Mouse (Mus musculus): ENCODE data around the gene D17Wsu92e. TPM values are rescaled to one million over a fixed set of nuclear protein-coding genes. Genes with fewer than 3 reads are reported as not detected.

Gene D17Wsu92e
- 18.3 and 20.2 TPM in 2 replicates for polyA plus RNA-seq (2015; fragmentation: Nextera tagmentation; extraction: Ambion mirVana)

DNA sequence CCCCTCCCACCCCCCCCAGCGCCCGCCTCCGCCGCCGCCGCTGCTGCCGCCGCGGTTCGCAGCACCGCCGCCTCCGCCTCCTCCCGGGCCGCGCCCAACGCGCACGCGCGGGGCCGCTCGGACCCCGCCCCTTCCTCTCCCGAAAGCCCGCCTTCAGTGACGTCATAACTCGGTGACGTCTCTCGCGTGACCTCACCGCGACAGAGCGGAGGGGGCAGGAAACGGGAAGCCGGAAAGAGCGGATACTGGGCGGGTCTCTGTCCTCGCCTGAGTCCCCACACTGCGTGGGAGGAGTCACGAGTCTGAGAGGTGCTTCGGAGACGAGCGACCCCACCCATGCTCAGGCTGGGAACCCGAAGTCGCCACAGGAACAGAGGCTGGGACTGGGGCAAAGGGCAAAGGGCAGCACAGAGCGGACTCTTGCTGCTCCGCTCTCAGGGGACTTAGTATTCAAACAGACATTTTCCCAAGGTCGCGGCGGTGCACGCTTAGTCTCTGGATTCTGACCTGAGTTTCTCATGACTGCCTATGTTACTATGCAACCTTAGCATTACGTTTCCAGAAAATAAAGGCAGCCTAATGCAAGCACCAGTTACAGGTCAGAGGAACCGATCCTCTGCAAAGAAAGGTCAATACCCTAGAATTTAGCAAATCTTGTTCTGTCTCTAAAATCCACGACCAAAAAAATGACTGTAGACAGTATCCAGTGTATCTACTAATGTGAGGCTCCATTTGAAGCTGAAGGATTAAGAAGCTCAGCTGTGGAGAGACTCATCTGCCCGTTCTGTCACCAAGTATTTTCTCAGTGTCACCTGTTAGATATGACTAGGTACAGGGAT, at the start of gene D17Wsu92e:
TSS of gene D17Wsu92e (minus strand) at position 81 of the 839 bp plus-strand sequence.
- Histone ChIP-seq H3K9ac (peak within 1 kb of the TSS; percentile 97), H3K4me3 (peak within 1 kb of the TSS; percentile 98), H3K9me3 (no peaks in the 10 kb centered on the region), H3K4me2 (peak within 1 kb of the TSS; percentile 87), H3K27me3 (no peaks in the 10 kb centered on the region), H3K27ac (peak within 1 kb of the TSS; percentile 85), H3K4me1 (peaks cover 33% of the 10 kb centered on the region), H3K36me3 (no peaks in the 10 kb centered on the region)
- 2% methylated on average over 42 of the region's 56 CpGs for WGBS
- peak; percentile 90 for ATAC-seq (ENCODE audit: insufficient number of reproducible peaks, insufficient read depth, low FRiP score, low TSS enrichment, low read depth)

DNA sequence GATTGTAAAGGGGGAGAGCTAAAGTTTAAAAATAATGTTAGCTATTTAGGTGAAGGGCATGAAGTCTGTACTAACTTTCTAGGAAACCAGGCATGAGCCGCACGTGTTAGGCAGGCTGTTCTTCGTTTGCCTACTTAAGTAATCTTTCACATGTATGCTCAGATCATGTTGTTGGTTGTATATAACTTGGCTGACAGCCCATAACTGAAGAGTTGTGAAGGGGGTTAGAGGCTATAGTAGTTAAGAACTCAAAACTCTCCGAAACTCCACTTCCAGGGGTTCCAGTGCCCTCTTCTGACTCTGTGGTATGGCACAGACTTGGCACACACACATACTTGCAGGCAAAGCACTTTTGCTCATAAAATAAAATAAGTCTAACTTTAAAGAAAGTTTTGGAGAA, 46.3 kb upstream of the D17Wsu92e start:
- WGBS = 81% methylated on average over 4 of the region's 4 CpGs
- no peak for ATAC-seq (ENCODE audit: insufficient number of reproducible peaks, insufficient read depth, low FRiP score, low TSS enrichment, low read depth)
- Histone ChIP-seq H3K27ac (no peak overlapping the region), H3K9ac (no peak overlapping the region), H3K27me3 (no peaks in the 10 kb centered on the region), H3K4me2 (no peak overlapping the region), H3K9me3 (no peaks in the 10 kb centered on the region), H3K4me1 (peaks cover 5% of the 10 kb centered on the region; the same call in 1 of the 2 replicates), H3K4me3 (no peak overlapping the region), H3K36me3 (peaks cover 11% of the 10 kb centered on the region; the same call in 1 of the 2 replicates)

DNA sequence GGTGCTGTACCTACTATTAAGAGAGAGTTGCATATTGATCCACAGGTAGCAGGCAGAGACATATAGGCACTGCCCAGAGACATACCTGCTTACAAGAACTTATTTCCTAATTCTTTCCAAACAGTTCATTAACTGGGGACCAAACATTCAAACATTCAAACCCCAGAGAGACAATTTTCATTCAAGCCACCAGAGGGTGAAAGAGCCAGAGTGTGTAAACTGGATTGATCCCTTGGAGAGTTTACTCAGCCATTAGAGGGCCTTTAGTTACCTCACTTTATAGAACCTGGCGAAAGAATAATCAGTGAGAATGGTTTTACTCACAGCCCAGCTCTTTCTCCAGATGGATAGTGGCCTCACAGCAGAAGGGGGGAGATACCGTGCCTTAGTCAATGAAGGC, 45.0 kb upstream of the D17Wsu92e start:
- Histone ChIP-seq H3K4me3 (no peak overlapping the region), H3K9ac (no peak overlapping the region), H3K4me1 (peaks cover 5% of the 10 kb centered on the region; the same call in 1 of the 2 replicates), H3K27ac (no peak overlapping the region), H3K9me3 (no peaks in the 10 kb centered on the region), H3K27me3 (no peaks in the 10 kb centered on the region), H3K4me2 (no peak overlapping the region), H3K36me3 (peaks cover 9% of the 10 kb centered on the region; the same call in 1 of the 2 replicates)
- 83% methylated on average over 2 of the region's 2 CpGs for WGBS
- no peak for ATAC-seq (ENCODE audit: insufficient number of reproducible peaks, insufficient read depth, low FRiP score, low TSS enrichment, low read depth)

DNA sequence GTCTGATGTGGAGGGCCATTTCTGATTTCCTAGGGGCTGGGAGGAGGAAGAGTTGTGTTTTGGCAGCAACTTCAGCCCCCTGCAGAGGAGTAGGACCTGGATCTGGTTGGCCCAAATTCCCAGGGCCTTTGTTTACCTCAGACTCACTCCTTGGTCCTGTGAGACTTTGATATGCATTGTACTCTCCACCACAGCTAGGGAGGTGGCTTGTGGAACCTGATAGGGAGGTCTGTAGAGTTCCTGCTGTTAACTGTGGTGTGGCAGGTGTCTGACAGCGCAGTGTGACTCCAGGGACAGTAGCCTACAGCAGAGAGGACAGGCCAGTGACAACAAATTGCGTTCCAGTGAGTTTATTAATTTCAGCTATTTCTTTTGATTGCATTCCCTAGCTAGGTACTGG, 38.7 kb upstream of the D17Wsu92e start:
- Histone ChIP-seq H3K4me3 (no peak overlapping the region), H3K27me3 (no peaks in the 10 kb centered on the region), H3K9me3 (no peaks in the 10 kb centered on the region), H3K4me1 (peaks cover 23% of the 10 kb centered on the region), H3K9ac (peak overlapping the region; percentile 94; the same call in 1 of the 2 replicates), H3K4me2 (peak overlapping the region; percentile 82; the same call in 1 of the 2 replicates), H3K27ac (no peak overlapping the region; the same call in 1 of the 2 replicates), H3K36me3 (peaks cover 7% of the 10 kb centered on the region)
- WGBS = 45% methylated on average over 2 of the region's 2 CpGs
- ATAC-seq (ENCODE audit: insufficient number of reproducible peaks, insufficient read depth, low FRiP score, low TSS enrichment, low read depth) = no peak

DNA sequence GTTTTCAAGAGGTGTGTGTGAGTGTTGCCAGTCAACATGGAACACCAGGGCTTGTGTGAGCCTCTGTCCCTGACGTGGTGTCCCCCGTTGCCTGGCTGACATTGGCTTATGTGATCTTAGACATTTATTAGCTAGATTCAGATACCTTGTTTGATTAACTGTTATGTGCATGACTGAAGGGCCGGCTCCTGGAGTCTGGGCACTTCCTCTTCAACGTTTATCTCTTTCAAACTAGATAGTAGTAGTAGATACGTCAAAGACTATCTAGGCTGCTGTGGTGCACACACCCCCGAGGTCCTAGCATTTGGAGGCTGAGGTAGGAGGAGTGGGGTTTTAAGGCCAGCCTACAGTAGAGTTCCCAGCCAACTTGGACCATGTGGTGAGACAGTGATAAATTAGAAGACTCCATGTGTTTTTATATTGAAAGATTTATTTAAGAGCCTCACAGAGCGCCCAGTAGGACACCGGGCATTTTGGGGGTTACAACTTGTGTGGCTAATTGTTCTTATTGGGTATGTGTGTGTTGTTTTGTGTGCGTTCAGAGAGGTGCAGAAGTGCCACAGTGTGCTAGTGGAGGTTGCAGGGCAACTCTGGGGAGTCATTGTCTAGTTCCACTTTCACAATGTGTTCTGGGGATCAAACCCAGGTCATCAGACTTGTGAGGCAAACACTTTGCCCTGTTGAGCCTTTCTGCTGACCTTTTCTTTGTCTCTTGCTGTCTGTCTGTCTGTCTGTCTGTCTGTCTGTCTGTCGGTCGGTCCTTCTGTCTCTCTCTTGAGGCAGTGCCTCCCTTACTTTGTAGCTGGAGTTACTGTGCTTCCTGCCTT, 37.4 kb upstream of the D17Wsu92e start:
- H3K9me3 ChIP-seq = no peaks in the 10 kb centered on the region
- peak overlapping the region; percentile 94 for H3K9ac ChIP-seq
- peak overlapping the region; percentile 82 for H3K4me2 ChIP-seq
- H3K27ac ChIP-seq = no peak overlapping the region
- peaks cover 17% of the 10 kb centered on the region for H3K36me3 ChIP-seq
- no peaks in the 10 kb centered on the region for H3K27me3 ChIP-seq
- ATAC-seq (ENCODE audit: insufficient number of reproducible peaks, insufficient read depth, low FRiP score, low TSS enrichment, low read depth) = no peak
- peak overlapping the region; percentile 90 for H3K4me3 ChIP-seq
- WGBS = 49% methylated on average over 11 of the region's 11 CpGs
- peaks cover 23% of the 10 kb centered on the region for H3K4me1 ChIP-seq

GRCm38 (mm10) chr17:27856798-27857648, 36.6 kb upstream of the D17Wsu92e start:
- Histone ChIP-seq H3K9ac (peak overlapping the region; percentile 94), H3K4me3 (peak overlapping the region; percentile 90), H3K9me3 (no peaks in the 10 kb centered on the region), H3K4me2 (peak overlapping the region; percentile 82), H3K27me3 (no peaks in the 10 kb centered on the region), H3K27ac (peak overlapping the region; percentile 86), H3K36me3 (peaks cover 25% of the 10 kb centered on the region), H3K4me1 (peaks cover 23% of the 10 kb centered on the region)
- WGBS = 2% methylated on average over 52 of the region's 52 CpGs
- peak; percentile 17; the same call in 1 of the 2 replicates for ATAC-seq (ENCODE audit: insufficient number of reproducible peaks, insufficient read depth, low FRiP score, low TSS enrichment, low read depth)

DNA sequence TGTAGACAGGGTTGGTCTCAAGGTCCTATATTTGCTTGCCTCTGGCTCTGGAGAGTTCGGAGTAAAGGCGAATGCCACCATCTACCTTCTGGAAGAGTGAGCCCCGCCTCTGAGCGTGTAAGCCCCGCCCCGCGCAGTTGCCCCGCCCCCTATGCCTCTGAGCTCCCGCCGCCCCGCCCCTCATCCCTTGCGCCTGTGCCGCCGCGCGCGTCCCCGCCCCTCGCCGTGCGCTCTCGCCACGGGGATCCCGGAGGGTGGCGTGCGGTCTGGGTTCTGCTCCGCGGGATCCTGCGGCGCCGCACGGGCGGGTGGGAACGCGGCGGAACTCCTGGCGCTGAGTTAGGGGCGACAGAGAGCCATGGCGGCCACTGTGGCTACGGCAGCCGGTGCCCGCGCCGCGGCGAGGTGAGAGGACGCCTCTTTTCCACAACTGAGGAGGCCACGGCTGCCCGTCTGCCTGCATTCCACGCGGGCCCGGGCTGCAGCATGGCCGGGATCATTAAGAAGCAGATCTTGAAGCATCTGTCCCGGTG, 35.9 kb upstream of the D17Wsu92e start, which contains the start of gene Uhrf1bp1:
TSS of gene Uhrf1bp1 (plus strand) at position 177 of the 533 bp plus-strand sequence.
- Histone ChIP-seq H3K4me2 (peak within 1 kb of the TSS; percentile 82), H3K27me3 (no peaks in the 10 kb centered on the region), H3K27ac (peak within 1 kb of the TSS; percentile 86), H3K4me3 (peak within 1 kb of the TSS; percentile 90), H3K4me1 (peaks cover 23% of the 10 kb centered on the region), H3K36me3 (peaks cover 29% of the 10 kb centered on the region), H3K9me3 (no peaks in the 10 kb centered on the region), H3K9ac (peak within 1 kb of the TSS; percentile 94)
- under 1% methylated on average over 47 of the region's 54 CpGs for WGBS
- ATAC-seq (ENCODE audit: insufficient number of reproducible peaks, insufficient read depth, low FRiP score, low TSS enrichment, low read depth) = peak; percentile 73

DNA sequence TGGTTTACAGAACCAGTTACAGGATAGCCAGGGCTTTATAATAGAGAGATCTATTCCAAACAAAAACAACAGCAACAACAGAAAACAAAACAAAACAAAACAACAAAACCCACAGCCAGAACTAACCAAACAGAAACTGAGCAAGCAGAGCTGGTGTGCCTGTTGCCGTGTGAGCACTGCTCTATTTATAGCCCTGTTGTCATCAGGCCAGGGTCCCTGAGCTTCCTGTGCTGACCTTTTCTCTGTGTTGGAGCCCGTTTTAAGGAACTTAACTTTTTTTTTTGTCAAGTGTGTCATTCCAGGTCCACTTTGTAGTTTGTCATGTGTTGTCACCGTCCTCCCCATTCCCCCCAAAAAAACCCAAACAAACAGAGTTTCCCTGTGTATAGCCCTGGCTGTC, 30.6 kb upstream of the D17Wsu92e start:
- Histone ChIP-seq H3K4me2 (no peak overlapping the region), H3K9ac (no peak overlapping the region), H3K4me3 (no peak overlapping the region), H3K9me3 (no peaks in the 10 kb centered on the region), H3K27ac (no peak overlapping the region), H3K27me3 (no peaks in the 10 kb centered on the region), H3K4me1 (no peaks in the 10 kb centered on the region), H3K36me3 (peaks cover 80% of the 10 kb centered on the region)
- no peak for ATAC-seq (ENCODE audit: insufficient number of reproducible peaks, insufficient read depth, low FRiP score, low TSS enrichment, low read depth)
- 77% methylated on average over 3 of the region's 3 CpGs for WGBS

DNA sequence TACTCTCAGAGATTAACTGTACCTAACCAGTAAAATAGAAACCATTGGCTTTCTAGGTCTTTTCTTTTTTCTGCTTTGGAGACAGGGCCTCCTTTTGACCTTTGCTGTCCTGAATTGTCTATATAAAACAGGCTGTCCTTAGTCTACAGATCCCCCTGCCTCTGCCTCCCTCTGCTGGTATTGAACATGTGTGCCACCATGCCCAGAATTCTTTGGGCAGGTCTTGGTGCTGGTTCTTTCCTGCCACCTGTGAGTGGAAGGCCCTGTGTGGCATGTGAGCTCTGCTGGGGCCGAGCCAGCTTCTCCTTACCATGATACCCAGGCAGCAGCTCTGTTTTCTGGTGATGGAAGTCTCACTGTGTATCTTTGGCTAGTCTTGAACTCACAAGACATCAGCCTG, 27.9 kb upstream of the D17Wsu92e start:
- no peak for ATAC-seq (ENCODE audit: insufficient number of reproducible peaks, insufficient read depth, low FRiP score, low TSS enrichment, low read depth)
- H3K27me3 ChIP-seq = no peaks in the 10 kb centered on the region
- H3K27ac ChIP-seq = no peak overlapping the region
- H3K36me3 ChIP-seq = peaks cover 91% of the 10 kb centered on the region
- H3K9ac ChIP-seq = no peak overlapping the region; the same call in 1 of the 2 replicates
- no peaks in the 10 kb centered on the region for H3K4me1 ChIP-seq
- H3K4me3 ChIP-seq = no peak overlapping the region
- WGBS = 97% methylated on average over 1 of the region's 1 CpGs
- H3K9me3 ChIP-seq = no peaks in the 10 kb centered on the region
- H3K4me2 ChIP-seq = no peak overlapping the region

DNA sequence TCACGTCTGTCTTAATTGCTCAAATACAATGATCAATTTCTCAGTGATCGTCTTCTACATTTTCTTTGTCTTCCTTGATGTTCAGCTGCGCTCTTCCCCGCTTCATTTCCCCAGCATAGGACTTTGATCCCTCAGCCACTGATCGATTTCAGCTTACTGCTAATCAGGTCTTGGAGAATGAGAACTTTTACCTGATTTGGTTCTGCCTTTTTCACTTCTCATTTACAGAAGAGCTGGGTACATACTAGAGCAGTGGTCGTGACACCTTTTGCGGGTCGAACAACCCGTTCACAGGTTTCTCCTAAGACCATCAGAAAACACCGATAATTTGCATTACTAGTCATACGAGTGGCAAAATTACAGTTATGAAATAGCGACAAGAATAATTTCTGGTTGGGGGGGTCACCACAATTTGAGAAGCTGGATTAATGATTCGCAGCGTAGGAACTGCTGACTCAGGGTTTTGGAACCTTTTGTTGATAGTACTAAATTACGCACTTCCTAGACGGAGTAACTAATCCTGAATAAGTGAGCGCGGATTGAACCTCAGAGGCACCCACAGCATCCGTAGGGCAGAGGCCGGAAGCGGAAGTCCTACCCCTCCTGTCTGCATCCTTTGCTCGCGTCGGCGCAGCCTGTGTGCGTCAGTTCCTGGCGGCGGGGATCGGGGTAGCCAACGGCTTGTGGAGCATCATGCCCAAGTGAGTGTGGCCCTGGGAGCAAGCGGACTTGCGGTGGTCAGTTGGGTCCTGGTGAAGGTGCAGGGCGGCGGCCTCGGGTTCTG, 19.2 kb upstream of the D17Wsu92e start:
- Histone ChIP-seq H3K4me1 (peaks cover 6% of the 10 kb centered on the region; the same call in 1 of the 2 replicates), H3K4me2 (peak overlapping the region; percentile 80), H3K9ac (peak overlapping the region; percentile 83), H3K4me3 (peak overlapping the region; percentile 75), H3K27me3 (peaks cover 3% of the 10 kb centered on the region; the same call in 1 of the 2 replicates), H3K36me3 (peaks cover 27% of the 10 kb centered on the region), H3K9me3 (no peaks in the 10 kb centered on the region), H3K27ac (peak overlapping the region; percentile 69)
- WGBS = 2% methylated on average over 35 of the region's 35 CpGs
- ATAC-seq (ENCODE audit: insufficient number of reproducible peaks, insufficient read depth, low FRiP score, low TSS enrichment, low read depth) = peak; percentile 98

Data from embryonic facial prominence, embryonic 13.5 days (tissue).